In the genomic region with DNA sequence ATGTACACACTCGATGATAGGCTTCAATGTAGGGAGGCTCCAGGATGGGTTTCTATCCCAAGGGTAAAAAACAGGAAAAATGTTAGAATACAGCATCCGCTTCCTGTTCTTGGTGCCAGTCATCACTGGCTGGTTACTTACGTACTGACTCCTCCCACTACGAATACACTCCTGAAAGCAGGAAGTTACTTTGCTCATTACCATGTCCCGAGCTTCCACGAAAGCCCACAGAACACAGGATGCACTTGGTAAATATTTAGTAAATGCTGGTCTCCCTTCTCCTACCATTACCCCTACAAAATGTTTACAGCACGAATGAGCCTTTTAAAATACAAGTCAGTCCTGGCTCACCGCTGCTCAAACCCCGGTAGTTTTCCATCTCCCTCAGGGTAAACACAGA, we compare ENCODE assay signal across 16 mouse cellular contexts. TPM values are rescaled to one million over a fixed set of nuclear protein-coding genes. Genes with fewer than 3 reads are reported as not detected.
DNase-seq lines count a peak whose midpoint lies in the region; ATAC-seq and TF ChIP-seq lines count a peak whose summit lies in the region.
"Had no signal": no experiment of that assay in that cellular context is flagged by ENCODE, and none has a peak within 500 bp of the region (broad histone marks: within the 10 kb centered on the region; RNA-seq: fewer than 3 reads in every experiment).

No protein-coding gene starts in this region.

- no peak overlapping the region for H3K4me2 ChIP-seq in midbrain, embryonic 11.5 days
- H3K4me2 ChIP-seq in midbrain, embryonic 15.5 days: no peak overlapping the region
- peak overlapping the region; percentile 36; the same call in 1 of the 2 replicates for H3K4me2 ChIP-seq in lung, embryonic 16.5 days (ENCODE audit: low read depth, low read length)
- 0 out of 2 replicates have a peak overlapping the region, but pooled peaks have one; percentile 16 for H3K4me2 ChIP-seq in stomach, embryonic 14.5 days (replicated peaks; ENCODE audit: low read depth, low read length)
- H3K4me2 ChIP-seq: embryonic facial prominence, embryonic 12.5 days; limb, embryonic 15.5 days had no signal

- H3K4me1 ChIP-seq in midbrain, embryonic 11.5 days (ENCODE audit: control insufficient read depth, insufficient read depth, low read length): no peaks in the 10 kb centered on the region
- no peaks in the 10 kb centered on the region for H3K4me1 ChIP-seq in midbrain, embryonic 15.5 days
- H3K4me1 ChIP-seq in lung, embryonic 16.5 days (replicated peaks; ENCODE audit: control insufficient read depth, insufficient read depth, low read length): no peaks in the 10 kb centered on the region
- no peaks in the 10 kb centered on the region for H3K4me1 ChIP-seq in stomach, embryonic 14.5 days (ENCODE audit: control insufficient read depth, insufficient read depth, low read length)
- H3K4me1 ChIP-seq: embryonic facial prominence, embryonic 12.5 days; limb, embryonic 15.5 days had no signal

- DNase-seq in gastrocnemius, adult 2 months: no peak
- DNase-seq in gastrocnemius, postnatal 4 days (ENCODE audit: low spot score in 2 of 2): no peak
- peak; percentile 64 for DNase-seq in midbrain, embryonic 11.5 days (ENCODE audit: low spot score, missing footprints)
- no peak for DNase-seq in cerebellum, postnatal 10 days
- no peak for DNase-seq in neural tube, embryonic 10.5 days (ENCODE audit: extremely low spot score, low spot score)
- DNase-seq: adrenal gland, adult 2 months; cerebellum, adult 11 months had no signal

- TF ChIP-seq CTCF in gastrocnemius, adult 2 months (IDR thresholded peaks at IDR 0.05): no peak

- ATAC-seq in midbrain, embryonic 11.5 days (ENCODE audit: low FRiP score): no peak
- no peak for ATAC-seq in midbrain, embryonic 15.5 days (replicated peaks)
- peak; percentile 34; the same call in 1 of the 2 replicates for ATAC-seq in lung, embryonic 16.5 days (ENCODE audit: low read depth)
- ATAC-seq in stomach, embryonic 14.5 days (ENCODE audit: insufficient number of reproducible peaks, insufficient read depth, low FRiP score, low read depth): no peak
- ATAC-seq: hindbrain, postnatal 0 days had no signal

- peak overlapping the region; percentile 59 for H3K4me3 ChIP-seq in gastrocnemius, adult 2 months
- no peak overlapping the region for H3K4me3 ChIP-seq in midbrain, embryonic 11.5 days (ENCODE audit: low read depth, low read length)
- H3K4me3 ChIP-seq in midbrain, embryonic 15.5 days: no peak overlapping the region
- peak overlapping the region; percentile 13; the same call in 1 of the 2 replicates for H3K4me3 ChIP-seq in lung, embryonic 16.5 days (ENCODE audit: low read length)
- H3K4me3 ChIP-seq in stomach, embryonic 14.5 days (ENCODE audit: low read depth, low read length): no peak overlapping the region
- H3K4me3 ChIP-seq: embryonic facial prominence, embryonic 12.5 days; limb, embryonic 15.5 days had no signal

- no peak overlapping the region for H3K9ac ChIP-seq in midbrain, embryonic 11.5 days (ENCODE audit: low read length)
- no peak overlapping the region for H3K9ac ChIP-seq in midbrain, embryonic 15.5 days
- H3K9ac ChIP-seq in lung, embryonic 16.5 days (ENCODE audit: low read length): 0 out of 2 replicates have a peak overlapping the region, but pooled peaks have one; percentile 15
- H3K9ac ChIP-seq in stomach, embryonic 14.5 days (replicated peaks; ENCODE audit: low read depth, low read length): no peak overlapping the region
- H3K9ac ChIP-seq: embryonic facial prominence, embryonic 12.5 days; limb, embryonic 15.5 days had no signal

- H3K9me3 ChIP-seq in midbrain, embryonic 11.5 days (ENCODE audit: control insufficient read depth, low read length): no peaks in the 10 kb centered on the region
- H3K9me3 ChIP-seq in midbrain, embryonic 15.5 days: no peaks in the 10 kb centered on the region
- H3K9me3 ChIP-seq in lung, embryonic 16.5 days (ENCODE audit: control insufficient read depth, low read length): no peaks in the 10 kb centered on the region
- H3K9me3 ChIP-seq in stomach, embryonic 14.5 days (ENCODE audit: control insufficient read depth, low read depth, low read length): no peaks in the 10 kb centered on the region
- H3K9me3 ChIP-seq: embryonic facial prominence, embryonic 12.5 days; limb, embryonic 15.5 days had no signal

- intact Hi-C loops in gastrocnemius, adult 2 months (cut with DNase I): no loop called here

- 87% methylated on average over 9 of the region's 9 CpGs for WGBS in midbrain, embryonic 11.5 days
- WGBS in midbrain, embryonic 15.5 days: 88% methylated on average over 9 of the region's 9 CpGs
- 50% methylated on average over 9 of the region's 9 CpGs for WGBS in lung, embryonic 16.5 days
- WGBS in stomach, embryonic 14.5 days: 68% methylated on average over 9 of the region's 9 CpGs

- no peaks in the 10 kb centered on the region for H3K27me3 ChIP-seq in midbrain, embryonic 11.5 days (ENCODE audit: control insufficient read depth, insufficient read depth, low read length)
- H3K27me3 ChIP-seq in midbrain, embryonic 15.5 days (replicated peaks): no peaks in the 10 kb centered on the region
- H3K27me3 ChIP-seq in lung, embryonic 16.5 days (ENCODE audit: control insufficient read depth, insufficient read depth, low read depth, low read length): no peaks in the 10 kb centered on the region
- no peaks in the 10 kb centered on the region for H3K27me3 ChIP-seq in stomach, embryonic 14.5 days (ENCODE audit: control insufficient read depth, insufficient read depth, low read length)
- H3K27me3 ChIP-seq: embryonic facial prominence, embryonic 12.5 days; limb, embryonic 15.5 days had no signal

- peak overlapping the region; percentile 56 for H3K27ac ChIP-seq in gastrocnemius, adult 2 months
- H3K27ac ChIP-seq in midbrain, embryonic 11.5 days (ENCODE audit: low read depth, low read length): no peak overlapping the region
- no peak overlapping the region for H3K27ac ChIP-seq in midbrain, embryonic 15.5 days
- peak overlapping the region; percentile 36; the same call in 1 of the 2 replicates for H3K27ac ChIP-seq in lung, embryonic 16.5 days (ENCODE audit: low read length)
- H3K27ac ChIP-seq in stomach, embryonic 14.5 days (ENCODE audit: low read length): no peak overlapping the region
- H3K27ac ChIP-seq: embryonic facial prominence, embryonic 12.5 days; hindbrain, postnatal 0 days; limb, embryonic 15.5 days had no signal

- H3K36me3 ChIP-seq in midbrain, embryonic 11.5 days (ENCODE audit: control insufficient read depth, insufficient read depth, low read length): no peaks in the 10 kb centered on the region
- H3K36me3 ChIP-seq in midbrain, embryonic 15.5 days (replicated peaks): no peaks in the 10 kb centered on the region
- no peaks in the 10 kb centered on the region for H3K36me3 ChIP-seq in lung, embryonic 16.5 days (ENCODE audit: control insufficient read depth, insufficient read depth, low read length)
- H3K36me3 ChIP-seq in stomach, embryonic 14.5 days (ENCODE audit: control insufficient read depth, insufficient read depth, low read length): no peaks in the 10 kb centered on the region
- H3K36me3 ChIP-seq: embryonic facial prominence, embryonic 12.5 days; limb, embryonic 15.5 days had no signal

RNA-seq across cellular contexts. Expression of gene Gphb5, which starts 3.6 kb away (rescaled TPM):
- total RNA-seq in gastrocnemius, adult 2 months (2021): not detected
- not detected for total RNA-seq in gastrocnemius, postnatal 4 days (2021)
- polyA plus RNA-seq in midbrain, embryonic 11.5 days (2014; fragmentation: Nextera tagmentation; extraction: Ambion mirVana): not detected in 2 replicates
- polyA plus RNA-seq in midbrain, embryonic 15.5 days (2015; fragmentation: Nextera tagmentation; extraction: Ambion mirVana): not detected in 2 replicates
- 0.13 TPM in 1 of 2 replicates, not detected in the other for polyA plus RNA-seq in lung, embryonic 16.5 days (2015; fragmentation: Nextera tagmentation; extraction: Ambion mirVana)
- 0.15 TPM in 1 of 2 replicates, not detected in the other for polyA plus RNA-seq in stomach, embryonic 14.5 days (2014; fragmentation: Nextera tagmentation; extraction: Ambion mirVana)
- total RNA-seq: adrenal gland, adult 2 months; hindbrain, postnatal 0 days; layer of hippocampus, postnatal 14 days; MEL; midbrain, postnatal 0 days had no signal
- polyA plus RNA-seq: adrenal gland, adult 2 months; hindbrain, postnatal 0 days; limb, embryonic 15.5 days; midbrain, postnatal 0 days had no signal

Comparison
In these comparisons a context has a peak if more than half of its experiments do, and no peak if none do; other contexts are left out.
1. H3K27ac ChIP-seq: peak in gastrocnemius, adult 2 months (single experiment) and lung, embryonic 16.5 days (single experiment); none in midbrain, embryonic 11.5 days (single experiment), midbrain, embryonic 15.5 days (single experiment) and stomach, embryonic 14.5 days (single experiment).
2. H3K4me3 ChIP-seq: peak in gastrocnemius, adult 2 months (single experiment) and lung, embryonic 16.5 days (single experiment); none in midbrain, embryonic 11.5 days (single experiment), midbrain, embryonic 15.5 days (single experiment) and stomach, embryonic 14.5 days (single experiment).
3. H3K4me2 ChIP-seq: peak in lung, embryonic 16.5 days (single experiment) and stomach, embryonic 14.5 days (single experiment); none in midbrain, embryonic 11.5 days (single experiment) and midbrain, embryonic 15.5 days (single experiment).